Mouse (Mus musculus): ENCODE data around the gene Vmn1r175.
"Not testable (repeated sequence)": the region's sequence is repeated elsewhere in the genome, so short reads cannot be mapped to it uniquely, and the experiment has no call there.

Gene Vmn1r175

GRCm38 (mm10) chr7:23810543-23810942 lies at the start of gene Vmn1r175:
Gene Vmn1r175 (minus strand): TSS chr7:23810643.
- not testable (repeated sequence) for DNase-seq (ENCODE audit: low read depth, low spot score)

GRCm38 (mm10) chr7:23837272-23837671 lies 26.8 kb upstream of the Vmn1r175 start, which contains the start of gene Vmn1r176:
Gene Vmn1r176 (minus strand): TSS chr7:23837372.
- DNase-seq (ENCODE audit: low read depth, low spot score): not testable (repeated sequence)

- DNase-seq (ENCODE audit: low read depth, low spot score): no peak
Measured at GRCm38 (mm10) chr7:23784526-23784925, 25.9 kb downstream of the Vmn1r175 start.

All from CD4-positive, CD25-positive, alpha-beta regulatory T cell, adult 2 months (primary cell).